Mouse (Mus musculus): ENCODE measurements around the gene 6030408B16Rik. TPM values are rescaled to one million over a fixed set of nuclear protein-coding genes. Genes with fewer than 3 reads are reported as not detected.

Gene 6030408B16Rik
- not detected for polyA plus RNA-seq (2014; fragmentation: Illumina TruSeq; extraction: RNeasy Lipid Tissue Mini Kit (QIAGEN cat#74804); ENCODE audit: low read depth, low replicate concordance)

GRCm38 (mm10) chr15:101293025-101293621 is at the start of gene 6030408B16Rik:
TSS of gene 6030408B16Rik (plus strand) at chr15:101293212.

GRCm38 (mm10) chr15:101253886-101254795 is 38.9 kb upstream of the 6030408B16Rik start, which contains the start of gene Nr4a1:
TSS of gene Nr4a1 (plus strand) at chr15:101254269.

GRCm38 (mm10) chr15:101283911-101284750 is 8.9 kb upstream of the 6030408B16Rik start, which contains the start of gene Atg101:
TSS of gene Atg101 (plus strand) at chr15:101284272.

Other genes starting within 250 kb of the 6030408B16Rik start
- not detected for gene Gm47841, start 245.8 kb upstream of the 6030408B16Rik start, polyA plus RNA-seq (2014; fragmentation: Illumina TruSeq; extraction: RNeasy Lipid Tissue Mini Kit (QIAGEN cat#74804); ENCODE audit: low read depth, low replicate concordance)
- 0.47 TPM for gene Fignl2, start 214.6 kb upstream of the 6030408B16Rik start, polyA plus RNA-seq (2014; fragmentation: Illumina TruSeq; extraction: RNeasy Lipid Tissue Mini Kit (QIAGEN cat#74804); ENCODE audit: low read depth, low replicate concordance)
- not detected for gene Ankrd33, start 177.5 kb upstream of the 6030408B16Rik start, polyA plus RNA-seq (2014; fragmentation: Illumina TruSeq; extraction: RNeasy Lipid Tissue Mini Kit (QIAGEN cat#74804); ENCODE audit: low read depth, low replicate concordance)
- 1.5 TPM for gene Acvrl1, start 164.7 kb upstream of the 6030408B16Rik start, polyA plus RNA-seq (2014; fragmentation: Illumina TruSeq; extraction: RNeasy Lipid Tissue Mini Kit (QIAGEN cat#74804); ENCODE audit: low read depth, low replicate concordance)
- 38.2 TPM for gene Acvr1b, start 119.1 kb upstream of the 6030408B16Rik start, polyA plus RNA-seq (2014; fragmentation: Illumina TruSeq; extraction: RNeasy Lipid Tissue Mini Kit (QIAGEN cat#74804); ENCODE audit: low read depth, low replicate concordance)
- gene Grasp, start 69.0 kb upstream of the 6030408B16Rik start, polyA plus RNA-seq (2014; fragmentation: Illumina TruSeq; extraction: RNeasy Lipid Tissue Mini Kit (QIAGEN cat#74804); ENCODE audit: low read depth, low replicate concordance), result not detected
- 5.3 TPM for gene Nr4a1, start 38.9 kb upstream of the 6030408B16Rik start, polyA plus RNA-seq (2014; fragmentation: Illumina TruSeq; extraction: RNeasy Lipid Tissue Mini Kit (QIAGEN cat#74804); ENCODE audit: low read depth, low replicate concordance)
- gene Atg101, start 8.9 kb upstream of the 6030408B16Rik start, polyA plus RNA-seq (2014; fragmentation: Illumina TruSeq; extraction: RNeasy Lipid Tissue Mini Kit (QIAGEN cat#74804); ENCODE audit: low read depth, low replicate concordance), result not detected
- gene Krt80, start 77.0 kb downstream of the 6030408B16Rik start, polyA plus RNA-seq (2014; fragmentation: Illumina TruSeq; extraction: RNeasy Lipid Tissue Mini Kit (QIAGEN cat#74804); ENCODE audit: low read depth, low replicate concordance), result not detected
- gene Krt7, start 117.8 kb downstream of the 6030408B16Rik start, polyA plus RNA-seq (2014; fragmentation: Illumina TruSeq; extraction: RNeasy Lipid Tissue Mini Kit (QIAGEN cat#74804); ENCODE audit: low read depth, low replicate concordance), result 5.0 TPM
- gene Krt87, start 145.6 kb downstream of the 6030408B16Rik start, polyA plus RNA-seq (2014; fragmentation: Illumina TruSeq; extraction: RNeasy Lipid Tissue Mini Kit (QIAGEN cat#74804); ENCODE audit: low read depth, low replicate concordance), result 0.50 TPM
- gene Krt88, start 154.5 kb downstream of the 6030408B16Rik start, polyA plus RNA-seq (2014; fragmentation: Illumina TruSeq; extraction: RNeasy Lipid Tissue Mini Kit (QIAGEN cat#74804); ENCODE audit: low read depth, low replicate concordance), result not detected
- gene Krt81, start 170.5 kb downstream of the 6030408B16Rik start, polyA plus RNA-seq (2014; fragmentation: Illumina TruSeq; extraction: RNeasy Lipid Tissue Mini Kit (QIAGEN cat#74804); ENCODE audit: low read depth, low replicate concordance), result not detected
- not detected for gene Krt86, start 180.3 kb downstream of the 6030408B16Rik start, polyA plus RNA-seq (2014; fragmentation: Illumina TruSeq; extraction: RNeasy Lipid Tissue Mini Kit (QIAGEN cat#74804); ENCODE audit: low read depth, low replicate concordance)
- not detected for gene Krt83, start 198.3 kb downstream of the 6030408B16Rik start, polyA plus RNA-seq (2014; fragmentation: Illumina TruSeq; extraction: RNeasy Lipid Tissue Mini Kit (QIAGEN cat#74804); ENCODE audit: low read depth, low replicate concordance)
- not detected for gene Gm49425, start 224.0 kb downstream of the 6030408B16Rik start, polyA plus RNA-seq (2014; fragmentation: Illumina TruSeq; extraction: RNeasy Lipid Tissue Mini Kit (QIAGEN cat#74804); ENCODE audit: low read depth, low replicate concordance)
- gene Krt84, start 239.6 kb downstream of the 6030408B16Rik start, polyA plus RNA-seq (2014; fragmentation: Illumina TruSeq; extraction: RNeasy Lipid Tissue Mini Kit (QIAGEN cat#74804); ENCODE audit: low read depth, low replicate concordance), result not detected

Measured in sigmoid colon, adult 10 weeks (tissue).